Mouse (Mus musculus) left cerebral cortex, postnatal 36 days (tissue): ENCODE measurements around the gene Zfp750. TPM values are rescaled to one million over a fixed set of nuclear protein-coding genes. Genes with fewer than 3 reads are reported as not detected.

Experiments used
- DNase-seq, 2 experiments: peaks; one replicate each; pipeline ENCODE4 v3.0.0; 2021 to 2022; ENCODE audit warnings: low spot score in 2 of 2, mixed read lengths in 1 of 2
- intact Hi-C: fragments of 180-260 bp; cut with DNase I; formaldehyde crosslinking; loops from one replicate; pipeline ENCODE4 v1.15.1; 2025
- total RNA-seq, 2 experiments: library from RNA; stranded (reverse); gene quantifications; 2 replicates each; pipeline ENCODE4 v1.2.3; 2021

The Zfp750 gene
- total RNA-seq, 2 experiments from 2014 or later = 0.10 TPM; not detected in 1

DNA sequence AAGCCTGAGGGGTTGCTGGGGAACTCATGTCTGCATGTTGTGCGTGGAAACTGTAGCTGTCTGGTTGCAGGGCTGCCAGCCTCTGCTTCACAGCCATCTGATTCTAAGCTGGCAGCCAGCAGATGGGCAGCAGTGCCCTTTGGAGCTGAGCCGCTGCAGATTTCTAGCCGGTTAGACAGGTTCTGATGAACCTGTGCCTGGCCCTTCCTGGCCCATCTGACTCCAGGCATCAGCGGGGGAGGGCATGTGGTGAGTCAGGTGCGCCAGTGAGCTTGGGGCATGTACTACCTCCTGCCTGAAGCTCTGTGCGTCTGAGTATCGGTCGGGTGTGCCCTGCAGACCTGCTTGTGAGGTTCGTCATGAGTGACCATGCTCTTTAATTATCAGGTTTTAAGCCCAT, 24.8 kb upstream of the Zfp750 start:
- no peak for DNase-seq
- intact Hi-C loops = no loop called here

DNA sequence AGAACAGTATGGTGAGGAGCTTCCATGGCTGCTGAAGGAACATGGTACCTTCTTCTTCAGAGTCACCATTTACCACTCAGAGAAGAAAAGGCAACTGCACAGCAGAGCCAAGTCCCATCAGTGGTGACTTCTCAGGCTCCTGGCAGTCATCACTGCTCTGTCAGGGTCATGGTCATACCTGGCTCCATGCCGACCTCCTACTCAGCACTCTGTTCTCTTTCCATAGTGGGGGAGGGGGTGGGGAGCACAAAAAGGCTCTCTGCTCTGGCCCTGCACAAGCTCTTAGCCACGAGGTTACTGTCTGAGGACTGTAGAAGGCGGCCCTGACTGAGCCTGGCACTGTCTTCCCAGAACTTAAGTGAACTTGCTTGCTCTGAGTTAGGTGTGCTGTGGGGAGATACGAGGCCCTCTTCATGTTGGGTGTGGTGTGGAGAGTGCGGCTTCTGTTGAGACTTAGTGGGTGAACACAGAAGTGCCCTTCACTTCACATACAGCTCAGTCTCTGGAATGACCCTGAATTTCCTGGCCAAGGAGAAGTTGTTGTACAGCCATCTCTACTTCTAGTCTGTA, 24.2 kb upstream of the Zfp750 start:
- intact Hi-C loops = no loop called here
- no peak for DNase-seq

DNA sequence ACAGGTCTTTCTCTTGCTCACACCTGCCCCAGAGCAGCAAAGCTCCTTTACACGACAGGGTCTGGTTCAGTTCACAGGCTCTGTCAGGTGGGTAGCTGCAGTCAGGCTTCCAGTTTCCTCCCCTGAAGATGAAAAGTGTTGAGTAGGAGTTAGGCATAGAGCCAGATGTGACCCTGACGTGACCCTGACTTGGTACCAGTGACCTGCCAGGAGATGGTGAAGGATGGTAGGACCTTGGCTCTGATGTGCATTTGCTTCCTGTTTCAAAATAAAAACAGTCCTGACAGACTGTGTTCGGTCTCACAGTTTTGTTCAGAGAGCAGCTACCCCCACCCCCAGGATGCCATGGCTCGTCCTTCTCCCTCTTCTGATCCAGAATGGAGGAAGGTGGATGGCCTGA, 23.3 kb upstream of the Zfp750 start:
- DNase-seq = no peak
- intact Hi-C loops = no loop called here

DNA sequence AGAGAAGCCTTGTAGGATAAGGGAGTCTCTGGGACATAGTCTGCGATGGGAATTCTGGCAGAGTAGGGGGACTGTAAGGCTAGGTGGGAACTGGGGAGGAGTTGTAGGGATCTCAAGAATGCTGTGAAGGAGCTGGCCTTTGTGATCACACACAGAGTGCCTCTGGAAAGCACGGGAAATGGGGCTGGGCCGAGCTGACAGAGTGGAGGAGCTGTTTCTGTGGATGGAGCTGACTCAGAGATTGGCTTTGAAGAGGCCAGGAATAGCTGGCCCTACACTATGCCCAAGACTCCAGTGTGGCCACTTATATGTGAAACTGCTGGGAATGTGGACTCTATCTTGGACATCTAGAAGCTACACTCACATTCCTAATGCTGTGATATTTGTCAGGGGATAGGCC, 17.4 kb upstream of the Zfp750 start:
- DNase-seq = no peak
- intact Hi-C loops = no loop called here

DNA sequence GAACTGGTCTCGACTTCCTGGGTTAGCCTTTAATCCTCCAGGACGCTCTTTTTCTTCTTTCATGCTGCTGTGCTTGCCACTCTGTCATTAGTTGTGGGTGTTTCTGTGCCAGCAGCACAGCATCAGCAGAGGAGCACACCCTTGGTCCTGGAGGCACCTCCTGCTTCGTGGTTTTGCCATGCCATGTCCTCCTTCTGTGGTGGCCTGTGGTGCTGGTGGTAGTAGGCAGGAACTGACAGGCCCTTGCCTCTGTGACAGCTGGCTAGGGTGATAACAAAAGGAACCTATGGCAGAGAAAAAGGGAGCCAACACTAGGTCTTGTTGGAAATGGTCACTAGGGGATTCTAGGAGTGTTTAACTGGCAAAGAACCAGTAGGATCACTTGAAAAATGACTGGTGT, 10.6 kb upstream of the Zfp750 start:
- DNase-seq = no peak
- intact Hi-C loops = no loop called here

DNA sequence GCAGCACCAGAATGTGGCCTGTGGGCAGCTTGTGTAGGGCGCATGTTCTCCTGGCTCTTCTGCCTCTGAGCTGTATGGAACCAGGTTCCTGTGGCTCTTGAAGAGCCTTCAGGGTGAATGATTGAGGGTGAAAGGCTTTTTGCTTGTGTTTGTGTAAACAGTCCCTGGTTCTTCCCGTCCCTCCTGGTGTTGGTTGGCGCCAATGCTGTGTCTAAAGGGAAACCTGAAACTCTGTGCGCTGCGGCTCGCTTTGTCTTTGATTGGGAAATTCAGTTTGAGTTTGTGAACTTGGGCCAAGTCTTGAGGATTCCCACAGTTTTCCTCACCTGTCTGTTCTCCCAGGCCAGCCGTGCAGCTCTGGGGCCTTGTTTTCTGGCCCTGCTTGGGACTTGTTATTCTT, 5.1 kb upstream of the Zfp750 start:
- no peak for DNase-seq
- intact Hi-C loops = no loop called here

DNA sequence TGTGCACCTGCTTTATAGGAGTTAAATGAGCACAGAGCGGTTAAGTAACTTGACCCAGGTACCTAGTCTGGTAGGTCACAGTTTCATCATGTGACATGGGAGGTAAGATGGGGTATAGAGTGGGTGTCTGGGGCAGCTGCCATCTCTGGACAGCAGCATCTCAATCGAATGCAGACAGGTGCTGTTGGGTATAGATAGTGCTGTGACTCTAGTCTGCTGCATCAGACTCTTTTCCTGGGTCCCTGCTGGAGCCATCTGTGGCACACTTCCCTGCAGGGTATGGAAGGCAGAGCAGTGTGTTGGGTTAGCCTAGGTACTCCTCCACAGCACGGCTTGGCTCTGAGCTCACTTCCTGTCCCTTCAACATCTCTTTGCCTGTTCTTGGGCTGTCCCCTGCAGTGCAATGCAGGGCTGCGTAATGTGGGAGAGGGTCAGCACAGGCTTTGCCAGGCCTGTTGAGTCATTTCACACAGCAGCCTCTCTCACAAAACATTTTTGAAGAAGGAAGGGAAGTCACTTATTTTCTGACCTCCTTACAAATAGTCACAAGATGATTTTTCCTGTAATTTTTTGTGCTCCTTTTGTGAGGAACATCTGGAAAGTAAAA, 3.1 kb upstream of the Zfp750 start:
- DNase-seq = no peak
- intact Hi-C loops = no loop called here

DNA sequence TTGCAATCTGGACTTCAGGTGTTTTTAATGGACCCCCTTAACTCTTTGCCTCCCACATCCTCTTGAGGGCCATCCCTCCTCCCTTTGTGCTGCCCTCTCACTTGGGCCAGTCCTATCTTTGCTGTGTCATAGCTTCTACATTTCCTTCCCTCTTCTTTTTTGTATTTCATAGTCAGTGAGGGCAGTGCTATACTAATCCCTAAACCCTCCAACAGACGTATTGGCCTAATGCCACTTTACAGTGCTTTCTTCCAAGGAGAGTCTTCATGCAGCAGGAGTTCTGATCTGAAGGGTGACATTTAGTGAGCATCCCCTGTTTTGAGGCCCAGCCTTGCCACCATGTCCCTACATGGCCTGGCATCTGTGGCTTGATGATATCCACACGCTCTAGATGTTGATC, 1.6 kb upstream of the Zfp750 start:
- DNase-seq = no peak
- intact Hi-C loops = no loop called here

DNA sequence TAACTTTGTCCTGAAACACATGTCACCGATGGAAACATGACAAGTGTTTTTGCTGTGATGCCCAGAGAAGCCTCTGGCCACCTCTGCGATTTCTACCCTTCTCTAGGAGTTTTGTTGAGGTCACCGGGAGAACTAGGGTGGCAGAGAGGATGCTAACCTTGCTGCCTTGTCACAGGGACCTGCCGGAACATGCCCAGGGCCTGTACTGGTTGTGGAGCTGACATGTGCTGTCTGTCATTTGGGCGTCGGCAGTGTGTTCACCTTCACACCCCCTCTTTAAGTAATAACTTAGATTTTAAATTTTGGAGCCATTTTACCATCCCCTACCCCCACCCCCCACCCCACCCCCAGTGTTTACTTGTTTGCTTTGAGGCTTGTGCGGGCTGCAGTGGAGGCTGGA, 570 bp upstream of the Zfp750 start:
- no peak for DNase-seq
- intact Hi-C loops = no loop called here

DNA sequence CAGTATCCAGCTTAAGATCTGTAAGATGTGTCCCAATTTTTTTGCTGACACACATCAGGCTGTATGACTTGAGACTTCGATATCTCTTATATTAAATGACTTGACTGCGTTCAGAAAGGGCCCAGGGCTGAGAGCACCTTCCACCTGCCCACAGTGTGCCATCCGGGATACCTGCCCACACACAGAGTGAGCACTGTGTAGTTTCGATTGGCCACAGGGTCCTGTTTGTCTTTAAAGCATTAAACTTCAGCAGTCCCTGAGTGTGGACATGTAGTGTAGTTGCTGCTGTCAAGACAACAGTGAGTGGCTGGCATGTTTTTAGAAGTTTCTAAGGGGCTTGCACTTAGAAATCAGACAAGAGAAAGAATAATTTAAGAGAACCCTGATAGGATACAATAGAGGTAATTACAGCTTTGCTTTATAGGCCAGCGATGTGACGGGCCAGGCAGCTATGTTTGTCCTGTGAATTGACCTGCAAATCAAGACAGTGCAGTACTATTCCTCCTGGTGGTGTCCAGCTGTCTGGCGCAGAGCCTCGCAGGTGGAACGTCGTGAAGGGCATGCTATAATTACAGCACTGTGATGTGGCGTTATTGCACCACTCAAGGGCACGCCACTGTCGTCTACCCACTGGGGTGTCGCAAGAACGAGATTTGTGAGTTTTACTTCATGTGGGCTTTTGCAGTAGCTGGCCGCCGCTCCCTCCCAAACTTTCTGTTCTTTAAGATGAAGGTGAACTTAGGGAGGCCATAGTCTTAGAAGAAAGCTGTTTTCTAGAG, 1.3 kb downstream of the Zfp750 start:
- DNase-seq = no peak
- intact Hi-C loops = no loop called here

DNA sequence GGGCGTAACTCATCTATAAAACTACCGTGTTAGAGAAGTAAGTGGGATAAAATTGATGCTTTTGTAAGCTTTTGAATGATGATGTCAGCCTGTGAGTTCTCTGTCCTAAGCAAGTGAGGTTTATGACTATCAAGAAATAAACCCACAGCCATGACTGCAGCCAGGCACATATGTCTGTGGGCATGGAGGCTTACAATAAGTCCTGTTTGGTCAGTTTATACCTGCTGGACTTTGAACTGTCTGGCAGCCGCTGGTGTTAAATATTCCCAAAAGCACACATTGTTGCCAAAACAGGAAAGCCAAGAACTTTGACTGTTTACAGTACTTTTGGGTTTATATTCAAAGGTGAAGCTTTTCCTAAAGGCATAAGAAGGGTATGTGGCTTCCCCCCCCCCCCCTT, 2.2 kb downstream of the Zfp750 start:
- intact Hi-C loops = no loop called here

DNA sequence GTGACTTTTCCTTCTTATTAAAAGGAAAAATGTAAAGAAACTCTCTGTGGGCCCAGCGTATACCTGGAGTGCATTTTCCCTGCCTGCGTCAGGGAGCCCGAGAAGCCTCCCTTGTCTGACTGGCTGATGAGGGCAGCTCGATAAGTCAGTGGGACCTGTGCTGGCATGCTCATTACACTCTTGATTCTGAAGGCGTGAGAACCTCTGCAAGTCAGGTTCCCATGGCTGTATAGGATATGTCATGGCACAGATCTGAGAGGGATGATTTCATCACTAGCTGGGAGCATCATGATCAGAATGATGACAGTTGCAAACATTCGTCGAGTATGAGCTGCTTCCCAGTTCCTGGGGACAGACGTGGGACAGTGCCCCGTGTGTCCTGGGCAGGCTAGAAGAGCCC, 3.1 kb downstream of the Zfp750 start:
- no peak for DNase-seq
- intact Hi-C loops = no loop called here

More for the DNA sequence above, 2.2 kb downstream of the Zfp750 start:
- no peak for DNase-seq

DNA sequence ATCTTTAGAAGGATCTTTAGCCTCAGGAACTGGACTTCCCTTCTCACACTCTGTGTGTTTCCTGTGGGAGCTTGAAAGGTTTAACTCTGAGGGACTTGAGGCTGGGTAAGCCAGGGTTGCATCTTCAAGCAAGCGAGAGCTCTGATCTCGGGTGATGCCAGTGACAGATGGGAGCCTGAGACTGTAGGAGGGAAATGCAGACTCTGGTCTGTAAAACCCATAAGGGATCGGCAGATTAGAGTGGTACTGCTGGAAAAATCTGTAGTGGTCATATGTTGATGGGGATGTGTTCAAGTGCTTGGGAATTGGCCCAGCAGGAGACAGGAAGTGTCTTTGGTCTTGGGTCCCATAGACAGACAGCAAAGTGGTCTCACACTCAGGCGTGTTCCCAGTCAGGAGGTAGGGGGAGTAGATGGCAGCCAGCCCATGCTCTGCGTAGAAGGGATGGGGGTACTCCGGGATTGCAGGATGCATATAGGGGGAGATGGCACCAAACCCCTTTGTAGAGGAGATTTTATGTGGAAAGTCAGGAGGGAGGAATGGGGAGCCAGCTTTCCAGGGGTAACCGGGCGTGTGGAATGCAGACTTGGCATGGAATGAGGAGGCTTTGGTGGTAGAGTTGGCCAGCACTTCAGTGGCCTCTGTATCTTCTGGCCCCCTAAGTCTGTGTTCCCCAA, 6.1 kb downstream of the Zfp750 start:
- peak in 1 of 2 experiments; percentile 17 for DNase-seq
- intact Hi-C loops = no loop called here

DNA sequence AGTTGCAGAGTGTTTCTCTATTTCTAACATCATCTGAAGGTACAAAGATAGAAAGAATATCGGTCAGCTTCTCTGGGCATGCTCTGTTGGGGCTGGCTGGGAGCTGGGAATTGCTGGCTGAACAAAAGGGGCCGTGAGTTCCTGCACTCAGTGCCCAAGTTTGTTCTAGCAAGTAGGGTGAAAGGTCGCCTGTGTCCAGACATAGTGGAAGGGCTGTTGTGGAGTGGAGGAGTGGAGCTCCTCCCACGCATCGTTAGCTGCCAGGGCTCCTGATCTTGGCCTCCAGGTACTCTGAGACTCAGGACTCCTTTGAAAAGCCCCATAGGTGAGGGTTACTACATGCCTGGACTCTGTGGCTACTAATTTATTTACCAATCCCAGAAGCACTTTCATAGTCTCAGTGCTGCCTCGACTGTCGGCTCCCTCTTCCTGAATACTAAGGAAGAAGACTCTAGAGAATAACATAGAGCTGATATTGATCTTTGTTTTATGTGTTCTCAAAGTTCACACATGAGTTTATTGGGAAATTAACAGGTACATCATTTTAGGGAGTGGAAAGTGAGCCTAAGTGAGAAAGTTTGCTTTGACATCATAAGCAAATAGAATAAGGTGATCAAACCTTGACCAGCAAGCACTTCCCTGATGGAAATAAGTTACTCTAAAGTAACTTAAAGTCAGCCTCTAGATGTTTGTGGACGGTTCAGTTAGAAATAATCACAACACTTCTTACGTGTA, 8.5 kb downstream of the Zfp750 start:
- intact Hi-C loops = no loop called here
- no peak for DNase-seq

DNA sequence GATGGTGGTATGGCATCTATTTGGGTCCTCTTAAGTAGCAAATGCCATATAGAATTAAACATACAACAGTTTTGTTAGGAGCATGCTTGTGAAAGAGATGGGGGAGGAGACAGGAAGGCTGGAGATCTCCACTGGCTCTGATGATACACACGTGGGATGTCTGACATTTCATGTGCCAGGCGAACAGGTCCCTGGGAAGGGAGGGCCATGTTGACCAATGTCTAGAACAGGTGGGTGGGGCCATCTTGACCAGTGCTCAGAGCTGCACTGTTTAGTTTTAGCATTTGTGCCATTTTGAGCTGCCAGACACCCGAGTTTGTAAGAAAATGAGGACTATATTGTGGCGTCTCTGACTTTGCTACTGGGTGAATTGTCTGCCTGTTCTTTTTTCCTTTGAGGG, 10.7 kb downstream of the Zfp750 start:
- no peak for DNase-seq
- intact Hi-C loops = no loop called here

DNA sequence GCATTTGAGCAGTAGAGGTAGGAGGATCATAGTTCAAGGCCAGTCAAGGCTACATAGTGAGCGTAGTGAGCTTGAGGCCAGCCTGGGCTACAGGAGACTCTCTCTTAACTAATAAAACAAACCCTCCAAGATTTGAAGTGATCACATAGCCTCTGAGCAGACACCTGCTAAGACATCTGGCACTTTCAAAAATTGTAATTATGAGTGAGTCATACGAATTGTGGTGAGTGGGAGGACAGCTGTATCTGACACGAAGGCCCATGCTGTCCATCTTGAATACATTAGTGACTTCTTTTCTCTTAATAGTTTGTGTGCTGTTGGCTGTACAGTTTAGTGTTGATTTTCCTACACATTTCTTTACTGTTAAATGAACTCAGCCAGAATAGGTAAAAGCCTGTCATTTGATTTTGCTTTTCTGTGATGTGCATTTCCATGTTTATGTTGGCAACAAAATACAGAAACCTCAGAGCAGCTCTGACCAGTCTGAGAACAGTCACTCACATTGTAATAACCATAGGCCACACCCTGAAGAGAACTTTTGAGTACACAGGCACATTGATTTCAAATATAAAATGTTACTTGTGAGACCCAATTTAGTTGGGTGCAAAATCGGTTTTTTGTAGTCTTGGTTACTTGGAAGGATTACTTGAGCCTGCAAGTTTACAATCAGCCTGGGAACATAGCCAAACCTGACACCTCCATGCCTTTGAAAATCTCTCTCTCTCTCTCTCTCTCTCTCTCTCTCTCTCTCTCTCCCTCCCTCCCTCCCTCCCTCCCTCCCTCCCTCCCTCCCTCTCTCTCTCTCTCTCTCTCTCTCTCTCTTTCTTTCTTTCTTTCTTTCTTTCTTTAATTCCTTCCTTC, 16.9 kb downstream of the Zfp750 start:
- intact Hi-C loops = no loop called here
- no peak for DNase-seq

DNA sequence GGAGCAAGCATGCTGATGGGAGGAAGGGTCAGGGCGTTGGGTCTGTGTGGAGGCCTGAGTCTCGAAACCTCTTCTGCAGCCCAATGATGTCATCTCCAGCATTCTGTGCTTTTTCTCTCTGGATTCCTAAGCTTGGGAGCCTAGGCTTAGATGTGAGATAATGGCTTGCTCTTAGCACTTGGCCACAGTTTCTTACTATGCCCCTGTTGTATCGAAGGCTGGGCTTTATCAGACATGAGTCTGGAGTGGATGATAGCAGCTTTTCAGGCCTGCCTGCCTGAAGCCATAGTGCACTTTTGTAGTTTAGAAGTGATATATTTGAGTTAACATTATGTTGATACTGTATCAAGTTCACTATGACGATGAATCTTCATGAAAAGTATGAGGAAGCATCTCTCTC, 17.6 kb downstream of the Zfp750 start:
- intact Hi-C loops = no loop called here

DNA sequence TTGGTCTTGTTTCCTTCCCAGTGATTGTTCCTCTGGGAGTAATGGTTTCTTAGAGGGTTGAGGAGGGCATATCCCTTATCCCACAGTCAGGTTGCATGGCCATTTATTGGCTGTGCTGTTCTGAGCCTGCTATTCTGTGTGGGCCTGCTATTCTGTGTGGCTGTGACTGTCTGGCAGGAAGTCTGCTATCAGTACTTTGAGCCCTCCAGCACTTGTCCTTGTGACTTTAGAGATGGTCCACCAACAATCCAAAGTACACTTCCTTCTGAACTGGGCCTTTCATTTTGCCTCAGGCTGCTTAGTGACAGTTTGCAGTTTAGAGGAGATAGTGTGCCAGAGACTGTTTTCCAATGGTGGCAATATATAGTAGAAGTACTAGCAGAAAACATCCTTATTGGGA, 18.5 kb downstream of the Zfp750 start:
- intact Hi-C loops = no loop called here

More for the DNA sequence above, 17.6 kb downstream of the Zfp750 start:
- no peak for DNase-seq

DNA sequence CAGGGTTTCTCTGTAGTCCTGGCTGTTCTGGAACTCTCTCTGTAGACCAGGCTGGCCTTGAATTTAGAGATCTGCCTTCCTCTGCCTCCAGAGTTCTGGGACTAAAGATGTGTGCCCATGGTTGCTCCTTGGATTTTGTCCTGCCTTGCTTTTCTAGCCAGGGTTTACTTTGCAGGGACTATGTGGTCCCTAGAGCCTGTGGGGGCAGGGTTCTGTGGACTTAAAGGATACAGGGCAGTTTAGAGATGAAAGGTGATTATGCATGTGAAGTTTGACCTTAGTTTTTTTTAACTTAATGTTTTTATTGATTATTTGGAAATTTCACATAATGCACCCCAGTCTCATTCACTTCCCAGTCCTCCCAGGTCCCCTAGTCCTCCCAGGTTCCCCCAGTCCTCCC, 28.5 kb downstream of the Zfp750 start:
- intact Hi-C loops = no loop called here
- DNase-seq = no peak

More for the DNA sequence above, 18.5 kb downstream of the Zfp750 start:
- no peak for DNase-seq
